Mouse (Mus musculus): ENCODE measurements at regions not wholly inside any gene's neighbourhood (a gene's known extent, or its start where the extent isn't known, plus 50 kb on each side); places are given as distances from the start of the nearest gene placed in this dataset.

DNA sequence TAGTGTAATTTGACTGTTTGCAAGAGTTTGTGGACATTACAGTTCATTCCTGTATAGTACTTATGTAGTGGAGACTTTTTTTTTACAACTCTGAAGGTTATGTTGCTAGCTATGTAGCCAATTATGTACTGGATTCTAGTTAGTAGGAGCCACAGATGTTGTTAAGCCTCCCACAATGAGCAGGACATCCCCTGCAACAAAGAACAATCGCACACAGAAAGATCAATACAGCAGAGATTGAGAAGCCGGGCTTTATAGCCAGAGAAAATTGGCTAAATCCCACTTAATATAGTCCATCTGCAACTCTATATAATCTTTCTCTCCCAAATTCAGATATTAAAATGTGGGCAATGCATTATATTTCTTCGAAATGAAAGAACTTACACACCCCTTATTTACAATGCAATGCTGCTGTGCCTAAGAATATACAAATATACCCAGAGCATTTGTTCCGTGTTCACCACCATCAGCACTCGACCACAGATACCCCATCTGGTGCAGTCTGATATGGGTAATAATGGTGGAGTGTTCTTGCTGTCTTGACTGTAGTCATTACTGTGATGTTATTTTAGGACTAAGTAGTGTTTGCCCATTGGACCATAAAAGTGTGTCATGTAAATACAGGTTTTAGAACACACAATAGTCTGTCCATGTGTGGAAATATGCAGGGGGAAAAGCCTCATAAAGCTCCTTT is 1351.9 kb upstream of the Zeb2 start:
- DNase-seq (ENCODE audit: low read depth, low spot score): no peak

DNA sequence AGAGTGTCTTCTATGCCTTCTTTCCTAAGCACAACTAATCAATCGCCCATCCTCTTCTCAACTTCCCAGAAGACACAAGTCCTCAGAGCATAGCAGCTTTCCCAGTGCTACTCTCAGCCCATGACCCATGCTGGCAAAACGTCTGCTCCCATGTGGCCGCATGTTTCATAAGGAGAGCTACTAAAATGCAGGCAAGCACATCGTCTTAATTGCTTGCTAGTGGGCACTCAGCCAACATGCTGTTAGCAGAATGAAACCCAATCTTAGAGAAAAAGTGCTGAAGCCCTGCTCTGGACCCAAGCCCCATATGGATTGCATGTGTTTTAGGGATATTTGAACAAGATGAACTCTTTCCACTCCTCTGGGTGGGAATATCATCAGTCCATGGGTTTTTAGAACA is 1348.2 kb upstream of the Zeb2 start:
- peak; percentile 50 for DNase-seq (ENCODE audit: low read depth, low spot score)

DNA sequence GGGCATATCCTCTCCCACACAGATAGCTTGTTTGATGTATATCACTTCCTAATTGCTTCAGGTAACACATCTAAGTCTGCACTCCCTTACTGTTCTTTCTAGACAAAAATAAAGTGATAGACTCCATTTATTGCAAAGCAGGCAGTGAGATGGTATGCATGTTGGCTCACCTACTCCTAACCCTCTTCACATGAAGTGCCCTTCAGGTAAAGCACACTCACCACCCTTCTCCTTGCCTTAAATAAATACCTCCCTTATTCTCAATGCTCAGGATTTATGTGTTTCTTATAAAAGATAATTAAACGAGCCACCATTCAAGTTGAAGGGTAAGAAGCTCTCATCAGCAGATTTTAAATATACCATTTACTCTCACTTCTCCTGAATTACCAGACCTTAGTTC is 1347.7 kb upstream of the Zeb2 start:
- no peak for DNase-seq (ENCODE audit: low read depth, low spot score)

DNA sequence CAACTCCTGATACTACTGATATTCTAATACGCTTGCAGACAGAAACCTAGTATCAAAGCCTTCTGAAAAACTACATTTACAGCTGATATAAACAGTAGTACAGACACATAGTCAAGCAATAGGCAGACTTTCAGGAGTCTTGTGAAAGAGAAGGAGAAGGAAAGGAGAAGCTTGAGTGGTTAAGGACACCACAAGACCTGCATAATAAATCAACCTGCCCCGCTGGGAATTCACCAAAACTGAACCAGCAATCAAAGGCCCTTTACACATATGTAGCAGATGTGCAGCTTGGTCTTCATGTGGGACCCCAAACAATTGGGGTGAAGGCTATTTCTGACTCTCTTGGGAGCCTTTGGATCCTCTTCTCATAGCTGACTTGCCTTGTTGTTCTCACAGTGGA is 1345.5 kb upstream of the Zeb2 start:
- no peak for DNase-seq (ENCODE audit: low read depth, low spot score)

DNA sequence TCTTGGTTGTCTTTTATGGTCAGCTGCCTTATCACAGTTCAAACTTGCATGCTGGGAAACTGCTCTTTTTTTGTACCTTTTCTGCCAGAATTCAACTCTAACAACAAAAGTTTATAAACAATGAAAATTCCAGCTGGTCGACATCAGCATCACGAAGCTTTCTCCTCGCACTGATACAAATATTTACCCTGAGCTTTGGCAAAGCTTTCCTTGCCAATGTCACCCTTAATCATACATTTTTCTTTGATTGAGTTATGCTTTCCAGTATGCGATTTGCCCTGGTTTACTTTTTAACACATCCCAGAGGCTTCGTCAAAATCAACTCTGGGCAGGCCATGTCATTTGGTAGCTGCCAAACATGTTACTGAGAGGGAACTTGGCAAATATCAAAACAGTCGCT is 1333.5 kb upstream of the Zeb2 start:
- no peak for DNase-seq (ENCODE audit: low read depth, low spot score)

DNA sequence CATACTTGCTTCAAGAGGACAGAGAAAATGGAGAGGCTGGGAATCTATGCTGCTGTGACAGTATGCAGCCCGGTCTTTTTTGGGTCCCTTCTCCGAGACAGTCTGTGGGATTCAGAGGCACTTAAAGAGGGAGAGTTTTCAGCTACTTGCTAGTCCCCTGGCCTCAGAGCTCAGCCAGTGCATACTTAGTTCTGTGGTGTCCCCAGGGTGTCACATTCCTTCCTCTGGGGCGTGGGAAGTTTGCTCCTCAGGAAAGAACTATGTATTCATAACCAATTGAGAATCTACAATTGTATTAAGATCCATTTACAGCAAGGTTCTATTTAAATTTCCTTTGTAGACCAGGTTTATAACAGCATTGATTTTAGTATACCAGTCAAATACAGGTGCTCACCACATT is 1328.1 kb upstream of the Zeb2 start:
- DNase-seq (ENCODE audit: low read depth, low spot score): no peak

DNA sequence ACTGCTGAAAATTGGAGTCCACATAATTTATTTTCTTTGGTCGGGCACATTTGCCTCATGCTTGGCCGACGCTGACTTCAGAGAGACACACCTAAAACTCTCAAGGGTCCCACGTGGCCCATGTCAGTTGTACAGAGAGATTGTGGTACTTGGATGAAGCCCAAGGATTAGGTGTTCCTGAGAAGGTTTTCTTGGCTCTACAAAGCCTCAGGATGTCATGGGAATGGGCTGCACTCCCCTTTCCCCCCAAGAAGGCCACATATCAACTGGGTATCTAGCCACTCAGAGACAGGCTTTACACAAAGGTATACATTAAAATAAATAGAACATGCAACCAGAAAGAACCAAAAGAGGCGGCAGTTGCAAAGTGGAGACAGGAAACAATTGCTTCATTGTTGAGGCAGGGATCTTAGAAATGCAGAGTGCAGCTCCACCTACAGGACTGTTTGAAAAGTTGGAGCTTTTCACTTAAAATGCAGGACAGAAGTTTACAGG is 1326.5 kb upstream of the Zeb2 start:
- DNase-seq (ENCODE audit: low read depth, low spot score): peak; percentile 63

DNA sequence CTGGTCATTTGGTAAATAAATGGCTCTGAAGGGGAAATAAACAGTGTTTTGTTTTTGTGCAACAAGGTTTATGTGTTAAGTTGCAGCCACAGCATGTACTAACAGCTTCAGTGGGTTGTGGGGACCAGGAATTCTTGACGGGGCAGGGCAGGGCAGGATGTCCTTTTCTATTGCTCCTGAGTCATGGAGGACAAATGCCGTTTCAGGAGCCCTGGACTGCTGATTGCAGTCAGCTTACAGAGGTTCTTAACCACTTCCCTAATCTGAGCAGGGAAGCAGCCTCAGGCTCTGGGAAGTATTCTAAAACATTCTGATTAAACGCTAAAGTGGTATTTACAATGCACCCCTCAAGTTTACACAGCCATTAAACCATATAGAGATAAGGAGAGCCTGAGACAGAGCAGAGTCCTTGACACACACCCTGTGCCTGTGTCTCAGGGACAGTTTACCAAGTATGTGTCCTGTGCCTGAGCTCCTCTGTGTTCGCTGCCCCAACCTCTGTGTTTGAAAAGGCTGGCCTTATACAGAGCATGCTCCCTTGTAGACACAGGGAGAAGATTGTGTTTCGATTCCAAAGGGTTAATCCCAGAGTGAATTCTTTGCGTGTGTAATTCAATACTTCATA is 1326.0 kb upstream of the Zeb2 start:
- no peak for DNase-seq (ENCODE audit: low read depth, low spot score)

DNA sequence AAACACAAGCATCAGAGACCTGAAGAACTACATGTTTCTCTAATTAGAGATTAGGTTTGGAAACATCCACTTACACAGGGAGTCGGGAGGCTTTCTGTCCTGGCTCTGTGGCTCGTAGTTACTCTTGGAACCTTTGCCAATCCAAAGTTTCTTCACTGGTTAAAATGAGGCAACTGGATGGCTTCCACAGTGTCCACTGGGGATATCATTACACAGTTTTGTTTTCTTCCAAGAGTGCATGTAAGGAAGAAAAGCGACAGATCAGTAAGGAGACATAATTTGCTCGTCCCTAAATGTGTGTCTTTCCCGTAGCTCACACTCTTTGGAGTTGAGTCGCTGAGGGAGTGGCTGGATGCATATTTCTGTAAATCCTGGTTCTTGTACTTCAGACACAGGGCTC is 1325.4 kb upstream of the Zeb2 start:
- no peak for DNase-seq (ENCODE audit: low read depth, low spot score)

DNA sequence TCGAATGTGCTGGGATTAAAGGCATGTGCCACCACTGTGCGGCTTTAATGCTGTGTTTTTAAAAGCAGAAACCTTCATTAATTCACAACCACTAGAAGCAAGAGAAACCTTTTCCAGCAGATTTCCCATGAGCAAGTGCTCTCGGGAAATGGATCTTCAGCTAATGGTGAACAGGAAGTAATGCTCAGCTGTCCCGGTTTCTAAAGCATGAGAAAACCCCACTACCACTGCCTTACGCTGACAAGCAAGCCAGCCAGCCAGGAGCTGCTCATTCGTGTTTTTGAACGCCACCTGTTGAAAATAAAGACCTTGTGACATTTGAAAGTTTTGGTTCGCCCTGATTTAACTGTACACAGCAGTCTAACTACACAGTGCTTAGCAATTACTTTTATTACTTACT is 1324.7 kb upstream of the Zeb2 start:
- DNase-seq (ENCODE audit: low read depth, low spot score): no peak

DNA sequence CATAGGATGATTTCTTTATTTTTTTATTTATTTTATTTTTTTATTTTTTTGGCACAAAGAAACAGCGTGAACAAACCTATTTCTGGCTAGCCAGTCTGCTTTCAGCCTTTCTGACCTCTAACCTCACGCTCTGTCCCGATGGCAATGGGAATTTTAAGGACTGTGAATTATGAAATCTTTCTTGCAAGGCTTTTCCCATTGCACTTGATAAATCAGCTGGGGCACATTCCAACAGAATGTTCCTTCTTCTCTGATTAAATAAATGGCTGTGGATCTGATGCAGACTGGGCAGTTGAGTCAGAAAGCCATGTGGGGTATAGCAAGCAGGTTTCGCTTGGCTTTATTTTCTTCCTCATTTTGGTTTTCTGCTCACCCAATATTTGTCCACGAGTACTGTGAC is 1324.2 kb upstream of the Zeb2 start:
- DNase-seq (ENCODE audit: low read depth, low spot score): no peak

DNA sequence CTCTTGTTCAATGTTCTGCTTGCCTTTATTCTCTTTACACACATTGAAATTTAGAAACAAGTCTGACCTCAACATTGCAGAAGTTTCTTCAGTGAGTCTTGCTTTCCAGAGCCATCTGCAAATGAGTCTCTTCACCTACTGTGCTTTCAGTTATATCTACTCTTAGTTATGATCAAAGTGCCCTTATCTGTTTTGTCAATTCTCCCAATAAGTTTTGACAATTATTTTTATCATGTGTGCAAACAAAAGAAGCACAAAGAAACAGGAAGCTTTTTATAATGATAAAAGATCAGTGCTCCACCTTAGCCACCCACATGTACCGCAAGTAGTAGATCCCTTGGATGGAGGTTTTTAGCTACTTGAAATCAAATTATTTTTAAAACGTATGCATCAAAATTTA is 1322.8 kb upstream of the Zeb2 start:
- DNase-seq (ENCODE audit: low read depth, low spot score): no peak

DNA sequence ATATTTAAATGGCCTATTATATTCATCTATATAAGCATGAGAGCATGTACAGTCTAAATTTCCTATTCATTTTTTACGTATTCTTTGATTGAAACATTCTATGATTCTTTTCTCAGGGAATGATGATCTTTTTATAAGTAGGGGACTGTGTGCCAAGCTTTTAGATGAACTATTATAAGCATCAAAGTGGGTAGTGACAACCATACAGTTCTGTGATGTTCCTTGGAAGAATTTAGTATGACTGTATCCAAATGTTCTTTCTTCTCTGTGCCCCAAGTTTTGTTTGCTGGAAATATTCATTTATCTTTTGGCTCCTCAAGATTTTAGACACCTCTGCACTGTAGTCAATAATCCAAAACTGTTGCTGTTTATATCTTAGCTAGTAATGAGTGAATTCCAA is 1301.1 kb upstream of the Zeb2 start:
- DNase-seq (ENCODE audit: low read depth, low spot score): no peak

DNA sequence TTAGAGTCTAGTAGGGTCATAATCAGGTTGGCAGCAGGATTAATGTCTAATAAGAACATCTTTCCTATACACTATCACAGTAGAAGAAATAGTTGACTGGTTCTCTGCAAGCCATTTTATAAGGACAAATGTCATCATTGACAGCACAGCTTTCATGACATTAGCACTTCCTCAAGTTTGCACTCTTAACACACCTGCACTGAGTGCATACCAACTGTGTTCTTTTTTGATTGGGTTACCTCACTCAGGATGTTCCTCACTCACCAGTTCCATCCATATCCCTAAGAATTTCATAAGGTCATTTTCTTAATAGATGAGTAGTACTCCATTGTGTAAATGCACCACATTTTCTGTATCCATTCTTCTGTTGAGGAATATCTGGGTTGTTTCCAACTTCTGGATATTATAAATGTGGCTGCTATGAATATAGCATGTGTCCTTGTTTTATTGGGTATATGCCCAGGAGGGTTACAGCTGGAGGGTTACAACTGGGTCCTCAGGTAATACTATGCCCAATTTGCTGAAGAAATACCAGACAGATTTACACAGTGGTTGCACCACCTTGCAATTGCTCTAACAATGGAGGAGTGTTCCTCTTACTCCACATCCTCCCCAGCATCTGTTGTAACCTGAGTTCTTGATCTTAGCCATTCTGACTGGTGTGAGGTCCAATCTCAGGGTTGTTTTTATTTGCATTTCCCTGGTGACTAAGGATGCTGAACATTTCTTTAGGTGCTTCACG is 1285.3 kb upstream of the Zeb2 start:
- DNase-seq (ENCODE audit: low read depth, low spot score): no peak

DNA sequence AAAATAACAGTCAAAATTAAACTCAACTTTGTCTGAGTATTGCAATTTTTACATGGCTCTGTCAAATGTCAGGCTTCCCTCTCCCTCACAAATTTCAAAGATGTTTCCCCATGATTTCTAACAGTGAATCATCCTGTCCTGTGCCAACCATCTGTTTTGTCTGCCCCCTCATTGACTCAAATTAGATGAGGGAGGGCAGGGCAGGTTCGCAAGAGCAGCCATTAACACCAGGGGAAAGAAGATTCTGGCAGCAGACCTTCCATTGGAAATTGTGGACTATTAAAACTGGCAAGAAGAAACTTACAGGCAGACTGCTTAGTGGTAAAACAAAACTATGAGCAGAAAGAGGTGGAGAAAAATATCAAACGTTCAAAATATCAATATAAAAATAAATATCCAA is 1277.0 kb upstream of the Zeb2 start:
- DNase-seq (ENCODE audit: low read depth, low spot score): no peak

DNA sequence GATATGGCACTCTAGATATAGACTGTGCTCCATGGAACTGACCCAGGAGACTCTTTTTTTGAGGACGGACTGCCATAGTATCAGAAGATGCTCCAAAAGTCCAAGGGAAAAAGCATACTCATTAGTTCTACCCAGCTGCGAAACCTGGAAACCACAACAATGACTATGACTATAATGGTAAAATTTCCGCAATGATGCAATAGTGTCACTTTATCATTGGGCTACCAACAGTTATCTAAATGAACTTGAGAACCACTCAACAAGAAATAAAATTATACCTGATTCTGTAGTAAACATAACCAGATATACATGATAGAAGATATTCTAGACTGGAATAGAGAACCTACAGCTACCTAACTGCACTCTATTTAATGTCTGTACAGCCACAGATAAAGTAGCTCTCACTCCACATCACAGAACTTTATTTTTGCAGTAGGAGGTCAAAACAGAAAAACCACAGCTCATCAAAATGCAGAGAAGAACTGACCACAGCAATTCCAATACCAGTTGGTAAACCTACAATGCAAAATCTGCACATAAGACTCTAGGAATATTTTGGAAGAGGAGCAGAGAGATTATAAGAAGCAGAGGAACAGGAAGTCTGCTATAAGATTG is 1255.8 kb upstream of the Zeb2 start:
- DNase-seq (ENCODE audit: low read depth, low spot score): no peak

DNA sequence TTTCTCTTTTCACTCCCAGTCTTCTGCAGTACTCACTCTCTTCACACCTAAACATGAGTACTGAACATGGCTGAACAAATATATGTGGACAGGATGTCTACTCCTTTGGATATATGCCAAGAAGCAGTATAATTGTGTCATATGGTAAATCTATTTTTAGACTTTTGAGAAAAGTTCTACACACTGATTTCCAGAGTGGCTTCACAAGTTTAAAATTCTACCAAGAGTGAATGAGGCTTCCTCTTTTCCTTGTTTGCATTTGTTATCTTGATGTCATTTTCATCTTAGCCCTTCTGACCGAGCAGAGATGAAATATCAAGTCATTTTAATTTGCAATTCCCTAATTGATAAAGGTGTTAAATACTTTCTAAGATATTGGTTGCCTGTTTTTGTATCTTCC is 1254.6 kb upstream of the Zeb2 start:
- DNase-seq (ENCODE audit: low read depth, low spot score): no peak

DNA sequence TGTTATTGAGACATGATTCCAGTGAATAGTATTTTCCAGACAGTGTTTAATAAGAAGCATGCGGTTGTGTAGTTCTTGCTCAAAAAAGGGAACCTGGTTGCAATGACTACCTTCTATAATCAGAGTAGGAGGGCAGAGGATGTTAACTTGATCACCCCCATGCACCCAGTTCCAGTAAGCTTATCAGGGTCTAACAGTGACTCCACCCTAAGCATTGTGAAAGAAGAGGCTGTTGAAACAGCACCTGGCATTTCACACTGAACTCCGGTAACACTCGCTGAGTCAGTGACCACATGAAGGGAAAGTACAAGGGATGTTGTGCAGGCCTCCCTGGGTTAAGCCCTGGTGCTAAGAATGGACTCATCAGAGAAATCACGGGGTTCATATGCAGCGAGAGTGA is 1253.8 kb upstream of the Zeb2 start:
- no peak for DNase-seq (ENCODE audit: low read depth, low spot score)

DNA sequence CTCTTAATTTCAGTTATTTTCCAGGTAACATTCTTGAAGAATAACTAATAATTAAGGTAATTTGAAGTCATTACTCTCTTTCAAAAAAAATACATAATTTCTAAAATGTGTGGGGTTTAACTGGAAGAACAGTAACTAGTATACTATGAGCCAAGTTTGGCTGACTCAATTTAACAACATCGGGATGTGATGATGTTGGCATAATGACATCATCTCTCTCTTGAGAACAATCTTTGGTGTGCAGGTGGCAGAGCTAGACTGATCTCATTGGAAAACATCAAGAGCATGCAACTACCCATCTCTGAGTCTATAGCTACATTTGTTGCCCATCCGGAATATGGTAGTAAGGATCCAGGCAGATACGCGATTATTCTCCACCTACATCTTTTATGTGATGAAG is 1251.7 kb upstream of the Zeb2 start:
- no peak for DNase-seq (ENCODE audit: low read depth, low spot score)

DNA sequence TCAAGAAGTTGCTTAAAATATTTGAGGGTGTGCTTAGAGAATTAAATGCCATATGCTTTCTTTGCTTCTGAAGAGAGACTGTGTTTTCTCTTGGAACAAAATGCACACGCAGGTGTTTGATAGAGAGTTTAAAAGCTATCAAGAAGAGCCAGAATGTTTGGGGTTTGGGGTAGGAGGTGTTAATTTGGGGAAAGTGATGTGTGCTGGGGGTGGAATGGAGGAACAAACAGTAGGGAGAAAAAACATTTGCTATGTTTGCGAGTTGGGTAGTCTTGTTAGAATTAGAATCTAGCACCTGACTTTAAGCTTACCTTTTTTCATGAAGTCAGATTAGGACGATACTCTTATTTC is 1248.9 kb upstream of the Zeb2 start:
- no peak for DNase-seq (ENCODE audit: low read depth, low spot score)

DNA sequence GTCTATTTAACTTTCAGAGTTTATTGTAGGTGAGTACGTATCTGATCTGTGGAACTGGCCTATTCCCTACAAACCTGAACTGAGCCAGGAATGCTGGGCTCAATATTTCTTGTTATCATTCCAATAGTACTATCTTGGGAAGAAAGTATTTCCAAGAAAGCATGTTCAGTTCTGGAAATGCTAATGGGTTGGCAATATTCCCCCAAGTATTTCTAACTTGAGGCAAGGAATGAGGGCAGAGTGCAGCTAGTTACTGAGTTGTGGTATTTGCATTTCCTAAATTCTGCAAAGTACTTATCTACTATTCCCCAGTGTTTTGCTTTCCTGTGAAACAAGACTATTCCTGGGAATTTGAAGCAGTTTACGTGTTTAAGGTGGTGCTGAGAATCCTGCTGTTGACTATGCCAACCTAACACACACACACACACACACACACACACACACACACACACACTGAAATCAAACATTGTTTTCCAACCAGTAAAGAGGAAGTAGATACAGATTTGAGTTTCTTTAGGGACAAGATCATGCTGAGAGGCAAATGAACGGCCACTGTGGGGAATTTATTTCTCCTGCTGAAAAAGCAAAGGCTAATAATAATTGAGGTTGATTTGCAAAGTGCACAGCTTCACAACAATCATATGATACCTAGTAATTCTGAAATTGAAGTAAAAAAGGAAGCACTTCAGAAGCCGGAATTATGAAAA is 1248.4 kb upstream of the Zeb2 start:
- no peak for DNase-seq (ENCODE audit: low read depth, low spot score)
